Mouse (Mus musculus) neural tube, embryonic 10.5 days (tissue): Measurements from ENCODE around the gene Camta1.

Source experiments
- DNase-seq: peaks from one replicate; pipeline ENCODE4 v3.0.0-alpha.2; 2017; ENCODE audit warnings: low spot score; ENCODE audit errors: extremely low spot score

Gene Camta1

GRCm38 (mm10) chr4:151216553-151217292, 645.0 kb downstream of the Camta1 start:
- DNase-seq = no peak

GRCm38 (mm10) chr4:151215866-151216265, 645.8 kb downstream of the Camta1 start:
- no peak for DNase-seq

DNA sequence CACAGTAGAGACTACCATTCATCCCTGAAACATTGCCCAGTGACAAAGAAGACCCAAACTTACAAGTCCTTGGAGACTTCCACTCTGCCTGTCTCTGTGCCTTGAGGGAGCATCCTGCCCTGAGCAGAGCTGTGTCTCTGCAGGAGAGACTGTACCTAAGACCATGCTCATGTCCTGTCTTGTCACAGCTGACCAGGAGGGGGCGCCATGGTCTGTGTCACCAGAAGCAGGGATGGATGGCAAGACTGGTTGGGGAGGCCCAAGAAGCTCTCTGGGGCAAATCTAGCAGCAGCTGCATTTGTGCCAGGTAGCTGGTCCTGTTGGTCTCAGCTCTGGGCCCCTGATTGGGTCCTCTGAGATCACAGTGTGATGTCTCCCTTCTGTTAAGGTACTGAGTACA, 646.5 kb downstream of the Camta1 start:
- DNase-seq = no peak

DNA sequence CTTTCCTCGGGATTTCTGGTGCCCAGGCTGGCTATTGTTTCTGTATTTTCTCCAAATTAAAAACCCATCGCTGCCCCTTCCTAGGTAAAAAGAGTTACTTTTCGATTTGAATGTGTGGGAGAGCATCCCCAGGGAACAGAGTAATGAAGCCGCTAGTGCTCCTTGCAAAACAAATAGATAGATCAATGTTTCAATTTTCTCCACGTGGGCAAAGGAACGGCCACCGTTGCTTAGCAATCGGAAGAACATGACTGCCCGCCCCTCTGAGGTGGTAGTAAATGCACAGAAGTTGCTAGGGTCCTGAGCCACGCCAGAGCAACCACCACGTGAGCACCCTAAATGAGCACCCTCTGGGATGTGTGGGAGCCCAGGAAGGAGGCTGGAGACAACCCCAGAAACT, 648.2 kb downstream of the Camta1 start:
- no peak for DNase-seq

GRCm38 (mm10) chr4:151211992-151212391, 649.7 kb downstream of the Camta1 start:
- no peak for DNase-seq

DNA sequence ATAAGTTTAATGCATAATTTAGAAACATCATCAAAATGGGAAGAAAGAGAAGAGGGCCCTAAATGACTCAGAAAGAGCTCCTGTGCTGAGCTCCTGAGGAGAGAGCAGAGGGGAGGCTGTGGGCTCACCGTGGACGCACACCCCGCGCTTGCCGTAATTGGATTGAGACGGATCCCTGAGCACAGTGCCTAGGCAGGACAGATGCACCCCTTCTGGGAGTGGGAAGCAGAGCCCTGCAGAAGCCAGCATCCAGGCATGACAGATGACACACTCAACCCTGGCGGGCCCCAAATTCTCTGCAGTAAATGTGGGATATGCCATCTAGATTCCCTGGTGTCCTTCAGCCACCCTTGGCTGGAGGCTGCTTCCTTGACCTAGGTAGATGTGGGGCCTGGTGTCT, 654.1 kb downstream of the Camta1 start:
- no peak for DNase-seq

DNA sequence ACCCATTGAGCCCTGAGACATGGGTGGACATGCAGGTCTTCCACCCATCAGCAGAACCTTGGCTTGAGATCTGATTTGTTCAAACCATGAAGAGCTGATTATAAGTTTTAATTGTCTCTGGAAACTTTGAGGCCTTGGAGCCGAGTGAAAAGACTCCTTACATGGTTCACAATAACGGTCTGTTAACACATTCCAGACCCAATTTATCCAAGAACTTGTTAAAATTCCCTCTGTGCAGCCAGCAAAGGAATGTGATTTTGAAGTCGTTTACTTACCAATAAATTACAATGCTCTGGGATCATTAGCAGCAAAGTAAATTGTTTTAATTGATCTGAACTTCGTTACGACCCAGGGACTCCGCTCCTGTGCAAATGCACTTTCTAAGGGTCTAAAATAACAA, 658.8 kb downstream of the Camta1 start:
- DNase-seq = no peak

DNA sequence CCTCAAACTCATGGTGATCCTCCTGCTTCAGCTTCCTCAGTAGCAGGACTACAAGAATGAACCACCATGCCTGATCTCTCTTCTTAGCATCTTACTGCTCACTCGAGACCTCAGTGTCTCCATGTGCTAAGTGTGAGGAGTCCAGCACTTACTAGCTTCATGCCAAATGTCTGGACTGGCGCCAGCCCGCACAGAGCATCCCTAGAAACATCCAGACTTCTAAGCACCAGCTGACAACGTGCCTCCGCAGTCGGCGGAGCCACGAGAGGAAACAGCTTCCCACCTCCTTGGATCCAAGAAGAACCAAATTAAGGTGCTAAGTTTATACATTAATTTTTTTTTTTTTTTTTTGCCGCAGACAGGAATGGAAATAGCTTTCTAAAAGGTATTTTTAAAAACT, 661.4 kb downstream of the Camta1 start:
- no peak for DNase-seq

DNA sequence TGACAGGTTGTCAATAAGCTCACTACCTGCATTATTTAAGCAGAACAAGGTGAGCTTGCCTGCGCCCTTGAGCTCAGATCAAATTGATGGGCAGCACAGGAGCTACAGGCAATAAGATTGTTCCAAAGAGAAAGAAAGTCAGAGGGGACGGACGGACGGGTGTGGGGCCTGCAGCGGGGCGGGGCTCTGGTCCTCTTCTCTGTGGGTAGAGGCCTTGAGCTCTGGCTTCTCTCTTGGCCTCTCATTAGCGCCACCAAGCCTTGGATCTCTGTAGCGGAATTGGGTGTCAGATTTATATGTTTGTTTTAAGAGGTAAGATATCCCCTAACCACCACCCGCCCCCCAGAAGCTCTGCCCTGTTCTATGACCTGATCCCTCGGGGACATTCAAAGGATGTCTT, 666.5 kb downstream of the Camta1 start:
- no peak for DNase-seq

DNA sequence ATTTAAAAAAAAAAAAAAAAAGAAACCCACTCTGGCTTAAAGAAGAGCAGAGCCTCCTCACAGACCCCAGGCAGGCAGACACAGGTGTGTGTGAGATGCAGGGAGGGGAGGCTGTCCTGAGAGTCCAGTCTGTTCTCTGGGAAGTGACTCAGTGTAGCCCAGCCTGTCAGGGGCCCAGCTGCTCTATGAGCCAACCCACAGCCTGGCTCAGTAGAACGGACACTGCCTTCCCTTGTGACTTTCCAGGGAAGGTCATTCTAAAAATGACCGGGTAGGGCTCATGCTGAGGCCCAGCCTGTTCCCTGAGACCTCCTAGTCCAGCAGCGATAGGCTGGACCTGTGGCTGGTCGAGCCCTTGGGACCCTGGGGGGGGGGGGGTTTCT, 667.0 kb downstream of the Camta1 start:
- no peak for DNase-seq

- no peak for DNase-seq
Observed at GRCm38 (mm10) chr4:151194030-151194714, 667.5 kb downstream of the Camta1 start.

DNA sequence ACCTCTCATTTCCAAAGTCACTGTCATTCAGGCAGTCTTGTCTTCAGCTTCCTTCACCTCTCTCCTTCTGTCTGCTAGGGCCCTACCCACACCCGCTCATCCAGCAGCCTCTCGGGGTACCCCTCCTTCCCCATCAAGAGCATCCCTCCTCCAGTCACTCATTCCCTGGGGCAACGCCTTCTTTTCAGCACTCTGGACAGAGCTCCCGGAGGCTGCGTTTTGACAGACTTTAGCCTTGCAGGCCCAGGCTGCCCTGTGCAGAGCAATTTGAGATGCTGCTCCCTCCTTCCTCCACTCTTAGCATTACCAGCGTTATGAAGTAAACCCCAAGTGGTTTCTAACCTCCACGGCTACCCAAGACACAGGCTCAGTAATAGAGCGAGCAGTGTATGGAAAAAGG, 675.2 kb downstream of the Camta1 start:
- DNase-seq = peak; percentile 70

DNA sequence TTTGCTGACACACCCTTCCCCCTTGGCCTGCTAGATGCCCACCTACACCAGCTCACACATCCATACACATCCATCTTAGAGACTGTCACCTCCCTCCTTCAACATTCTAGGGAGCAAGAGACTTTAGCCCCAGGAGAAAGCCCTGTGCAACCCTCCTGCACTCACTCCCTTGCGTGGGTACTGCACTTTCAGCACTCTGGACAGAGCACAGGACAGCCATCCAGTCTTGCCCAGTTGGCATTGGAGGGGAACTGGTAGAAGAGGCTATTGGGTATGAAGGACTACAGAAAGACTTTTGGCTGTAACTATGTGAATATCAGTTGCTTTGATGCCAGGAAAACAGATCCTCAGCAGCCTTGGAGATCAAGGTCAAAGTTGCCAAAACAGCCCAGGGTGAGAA, 675.9 kb downstream of the Camta1 start:
- DNase-seq = no peak

DNA sequence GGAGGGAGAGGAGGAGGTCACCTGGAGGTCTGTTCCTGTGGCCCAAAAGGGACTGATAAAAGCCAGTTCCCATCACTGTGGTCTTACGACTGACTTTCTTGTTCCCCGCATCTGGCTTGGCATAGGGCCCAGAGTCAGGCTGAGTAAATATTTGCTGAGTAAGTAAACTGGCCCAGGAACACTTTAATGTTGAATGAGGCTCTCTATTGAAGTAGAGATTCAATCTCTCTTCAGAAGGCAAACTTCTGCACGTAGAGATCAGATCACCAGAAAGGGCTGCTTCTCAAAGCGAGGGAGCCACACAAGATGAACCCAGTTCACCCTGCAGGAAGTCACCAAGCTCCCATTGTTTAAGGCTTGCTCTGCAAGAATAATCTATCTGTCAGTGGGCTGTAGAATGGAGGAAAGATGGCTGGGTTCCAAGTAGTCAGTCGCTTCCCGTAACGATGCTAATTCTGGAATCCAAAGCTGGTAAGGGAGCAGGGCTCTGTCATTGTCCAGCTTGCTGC, 681.2 kb downstream of the Camta1 start:
- no peak for DNase-seq

- no peak for DNase-seq
Observed at GRCm38 (mm10) chr4:151179639-151180038, 682.0 kb downstream of the Camta1 start.

- DNase-seq = no peak
Observed at GRCm38 (mm10) chr4:151178970-151179378, 682.7 kb downstream of the Camta1 start.

DNA sequence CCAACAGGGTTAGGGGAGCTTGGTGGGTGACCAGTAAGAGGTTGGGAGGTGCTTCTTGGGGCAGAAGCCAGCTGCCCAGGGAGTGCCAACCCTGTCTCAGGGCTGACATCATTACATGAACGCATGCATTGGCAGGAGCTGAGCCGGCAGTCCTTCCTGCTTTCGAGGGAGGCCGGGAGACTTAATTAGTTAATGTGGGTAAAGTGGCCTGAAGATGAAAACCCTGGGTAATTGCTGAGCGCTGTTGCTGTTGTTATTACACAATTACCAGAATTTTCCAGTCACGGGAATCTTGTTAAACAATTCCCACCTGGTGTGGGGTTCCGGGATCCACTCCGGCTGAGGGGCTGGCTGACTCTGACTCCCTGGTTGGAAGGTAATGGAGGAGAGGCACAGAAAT, 689.1 kb downstream of the Camta1 start:
- no peak for DNase-seq

DNA sequence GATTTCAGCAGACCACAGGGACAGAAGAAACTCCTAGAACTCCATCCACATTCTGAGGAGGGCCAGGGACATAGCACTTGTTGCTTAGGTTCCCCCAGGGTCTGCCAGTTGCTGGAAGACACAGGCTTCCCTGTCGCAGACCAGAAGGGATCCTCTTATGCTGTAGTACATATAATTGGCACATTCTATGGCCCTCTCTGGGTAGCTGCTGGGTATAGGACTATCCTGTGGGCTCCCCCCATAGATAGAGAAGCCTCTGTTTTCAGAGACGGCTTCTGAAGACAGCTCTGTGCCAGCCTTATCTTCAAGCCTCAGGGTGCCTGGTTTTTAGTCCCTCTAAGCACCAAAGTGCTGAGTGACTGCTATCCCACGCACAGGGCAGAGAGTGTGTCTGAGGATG, 690.6 kb downstream of the Camta1 start:
- no peak for DNase-seq

DNA sequence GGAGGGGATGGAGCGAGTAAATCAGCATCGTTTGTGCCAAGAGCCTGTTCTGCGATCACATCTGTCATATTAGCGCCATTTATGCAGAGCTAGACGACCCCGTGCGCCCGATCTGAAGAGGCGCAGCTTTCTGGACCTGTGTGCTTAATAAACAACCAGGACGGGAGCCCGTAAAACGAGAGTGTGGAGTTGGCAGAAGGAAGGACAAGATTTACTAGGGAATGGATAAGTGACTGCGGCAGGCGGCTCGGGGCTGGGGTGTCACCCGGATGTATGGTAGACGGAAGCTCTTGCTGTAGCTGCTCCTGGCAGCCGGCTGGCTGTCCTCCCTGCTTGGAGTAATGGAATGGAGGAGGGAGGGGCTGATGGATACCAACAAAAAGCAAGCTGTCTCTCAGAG, 691.0 kb downstream of the Camta1 start:
- no peak for DNase-seq

DNA sequence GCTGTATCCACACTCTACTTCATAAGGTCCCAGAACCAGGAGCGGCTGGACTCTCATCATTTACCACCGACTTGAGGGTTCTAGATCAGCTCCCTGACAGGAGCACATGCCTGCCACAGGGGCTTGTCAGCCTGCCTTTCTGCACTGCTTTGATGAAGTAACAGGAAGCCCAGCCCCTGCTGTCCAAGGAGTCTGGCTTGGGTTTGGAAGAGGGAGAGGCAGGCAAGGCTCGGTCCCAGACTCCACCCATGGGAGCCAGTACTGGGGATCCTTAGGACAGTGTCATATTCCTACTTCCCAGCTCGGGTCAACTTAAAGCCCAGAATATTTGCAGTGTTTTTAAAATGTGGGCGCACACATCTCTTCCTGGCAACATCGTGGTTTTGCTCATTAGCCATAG, 694.7 kb downstream of the Camta1 start:
- DNase-seq = no peak

- DNase-seq = no peak
Observed at GRCm38 (mm10) chr4:151165539-151165938, 696.1 kb downstream of the Camta1 start.

- DNase-seq = no peak
Observed at GRCm38 (mm10) chr4:151164309-151164708, 697.4 kb downstream of the Camta1 start.

DNA sequence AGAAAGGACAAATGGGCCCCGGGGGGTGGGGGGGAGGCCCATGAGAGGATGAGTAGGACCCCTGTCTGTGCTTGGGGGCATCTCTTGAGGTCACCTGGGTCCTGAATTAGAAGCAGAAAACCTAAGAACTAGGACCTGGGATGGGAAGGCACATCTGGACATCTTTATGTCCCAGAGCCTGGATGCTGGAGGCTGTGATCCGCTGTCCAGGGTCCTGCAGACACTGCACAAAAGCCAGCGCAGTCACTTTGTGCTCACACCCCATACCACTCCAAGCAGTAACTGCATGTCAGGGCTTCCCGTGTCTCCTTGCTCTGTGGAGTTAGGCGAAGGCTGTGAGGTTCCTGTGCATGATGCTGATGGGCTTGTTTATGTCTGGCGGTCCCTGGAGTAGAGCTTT, 699.8 kb downstream of the Camta1 start:
- no peak for DNase-seq
